Mouse (Mus musculus) adrenal gland, adult 8-10 months (tissue): ENCODE data around the gene Rab23. TPM values are rescaled to one million over a fixed set of nuclear protein-coding genes. Genes with fewer than 3 reads are reported as not detected.
"Not testable (repeated sequence)": the region's sequence is repeated elsewhere in the genome, so short reads cannot be mapped to it uniquely, and the experiment has no call there.

Source experiments
- DNase-seq: peaks from one replicate; pipeline ENCODE4 v3.0.0; 2022
- total RNA-seq, 4 experiments: library from RNA; stranded (reverse); gene quantifications; 2 replicates each; pipeline ENCODE4 v1.2.4; 2022

Rab23 gene
- total RNA-seq, 4 experiments from 2014 or later: 14.0 to 16.8 (median 15.0) TPM

- no peak for DNase-seq
Observed at GRCm38 (mm10) chr1:33734001-33734685, 14.5 kb downstream of the Rab23 start.

GRCm38 (mm10) chr1:33738281-33738680, 18.6 kb downstream of the Rab23 start:
- DNase-seq: no peak

GRCm38 (mm10) chr1:33738681-33739278, 19.1 kb downstream of the Rab23 start:
- DNase-seq: no peak

DNA sequence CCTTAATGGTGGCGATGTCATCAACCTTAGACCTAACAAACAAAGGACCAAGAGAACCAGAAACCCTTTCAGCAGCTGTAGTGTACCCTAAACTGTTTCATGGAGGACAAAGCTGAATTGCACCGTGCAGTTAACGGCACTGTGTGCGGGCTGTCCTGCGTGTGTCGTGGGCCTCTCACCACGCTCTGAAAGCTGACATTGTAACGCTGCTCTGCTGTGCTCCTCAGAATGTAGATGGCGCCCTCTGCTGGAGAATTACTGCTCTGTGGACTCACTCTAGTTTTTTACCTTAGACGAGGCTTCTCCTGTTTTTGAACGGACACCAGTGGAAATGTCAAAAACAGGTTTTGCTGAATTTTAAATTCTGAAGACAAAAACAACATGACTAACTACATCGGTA, 19.6 kb downstream of the Rab23 start:
- DNase-seq: peak; percentile 38

DNA sequence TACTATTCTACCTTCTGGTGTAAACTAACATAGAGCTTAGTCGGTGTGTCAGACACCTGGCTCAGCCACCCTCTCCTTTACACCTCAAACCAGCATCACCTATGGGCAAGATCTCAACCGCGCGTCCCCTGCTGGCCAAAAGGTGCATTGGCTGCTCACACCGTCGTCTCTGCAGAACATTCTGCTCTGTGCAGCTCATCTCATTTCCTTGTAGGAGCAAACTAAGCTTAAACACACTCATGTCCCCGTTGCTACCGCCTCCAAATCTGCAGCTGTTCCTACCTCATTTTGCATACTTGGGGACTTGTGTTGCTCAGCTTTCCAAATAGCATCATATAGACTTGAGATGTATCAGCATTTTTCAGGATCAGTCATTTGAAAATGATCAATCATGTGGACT, 23.2 kb downstream of the Rab23 start:
- no peak for DNase-seq

DNA sequence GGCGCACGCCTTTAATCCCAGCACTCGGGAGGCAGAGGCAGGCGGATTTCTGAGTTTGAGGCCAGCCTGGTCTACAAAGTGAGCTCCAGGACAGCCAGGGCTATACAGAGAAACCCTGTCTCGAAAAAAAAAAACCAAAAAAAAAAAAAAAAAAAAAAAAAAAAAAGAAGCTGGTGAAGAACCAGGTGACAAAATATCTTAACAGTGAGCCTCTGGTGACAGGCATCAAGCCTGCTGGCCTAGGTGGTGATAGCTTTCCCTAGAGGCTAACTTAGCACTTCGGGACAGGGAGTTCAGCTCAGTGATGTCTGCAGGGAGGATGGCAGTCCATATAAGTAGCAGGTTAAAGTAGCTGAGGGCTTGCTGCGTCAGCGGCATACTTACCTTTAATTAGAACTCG, 25.1 kb downstream of the Rab23 start:
- DNase-seq: not testable (repeated sequence)

DNA sequence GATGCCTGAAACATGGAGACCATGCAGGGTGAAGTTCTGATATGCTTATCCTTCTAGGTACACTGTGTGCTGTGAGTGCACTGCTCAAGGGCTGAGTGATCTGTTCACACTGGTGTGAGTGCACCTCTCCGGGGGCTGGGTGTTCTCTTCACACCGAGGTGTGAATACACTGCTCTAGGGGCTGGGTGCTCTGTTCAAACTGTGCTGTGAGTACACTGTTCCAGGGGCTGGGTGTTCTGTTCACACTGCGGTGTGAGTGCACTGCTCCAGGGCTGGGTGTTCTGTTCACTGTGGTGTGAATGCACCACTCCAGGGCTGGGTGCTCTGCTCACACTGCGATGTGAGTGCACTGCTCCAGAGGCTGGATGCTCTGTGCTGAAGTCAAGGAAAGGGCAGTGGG, 26.2 kb downstream of the Rab23 start:
- no peak for DNase-seq

GRCm38 (mm10) chr1:33749109-33749508, 29.4 kb downstream of the Rab23 start:
- no peak for DNase-seq

GRCm38 (mm10) chr1:33749709-33750108, 30.0 kb downstream of the Rab23 start:
- not testable (repeated sequence) for DNase-seq

DNA sequence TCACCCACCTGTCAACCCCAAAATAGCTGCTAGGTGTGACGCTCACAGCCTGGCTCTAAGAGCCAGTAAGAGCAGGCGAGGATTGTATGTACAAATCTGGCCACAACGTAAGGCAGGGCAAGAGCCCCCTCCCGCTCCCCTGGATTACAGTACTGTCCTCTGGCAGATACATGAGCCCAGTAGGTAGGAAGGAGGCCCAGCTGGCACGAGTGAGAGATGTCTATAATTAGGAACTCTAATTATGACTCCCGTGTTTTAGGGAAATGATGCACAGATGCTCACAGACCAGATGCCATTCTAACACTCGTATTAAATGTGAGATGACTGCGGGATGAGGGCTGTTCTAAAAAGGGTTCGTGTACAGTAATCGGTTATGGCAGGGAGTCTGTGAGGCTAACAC, 31.6 kb downstream of the Rab23 start:
- DNase-seq: no peak

DNA sequence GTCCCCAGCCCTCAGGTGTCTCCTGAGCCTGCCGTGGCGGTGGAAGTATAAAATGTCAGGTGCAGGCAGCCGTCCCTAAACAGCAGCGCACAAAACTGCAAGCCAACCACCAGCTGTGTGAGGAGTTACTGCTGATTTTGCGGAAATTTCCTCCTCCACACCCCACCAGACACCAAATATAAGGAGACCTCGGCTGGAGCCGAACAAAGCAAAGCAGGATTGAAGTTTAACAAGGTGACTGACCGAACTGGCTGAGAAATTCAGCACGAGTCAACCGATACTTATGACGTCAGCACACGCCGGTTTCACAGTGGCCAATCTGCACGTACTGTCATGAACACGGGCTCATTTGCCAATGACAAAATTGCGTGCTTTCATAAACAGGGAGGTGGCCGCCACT, 34.4 kb downstream of the Rab23 start:
- no peak for DNase-seq

DNA sequence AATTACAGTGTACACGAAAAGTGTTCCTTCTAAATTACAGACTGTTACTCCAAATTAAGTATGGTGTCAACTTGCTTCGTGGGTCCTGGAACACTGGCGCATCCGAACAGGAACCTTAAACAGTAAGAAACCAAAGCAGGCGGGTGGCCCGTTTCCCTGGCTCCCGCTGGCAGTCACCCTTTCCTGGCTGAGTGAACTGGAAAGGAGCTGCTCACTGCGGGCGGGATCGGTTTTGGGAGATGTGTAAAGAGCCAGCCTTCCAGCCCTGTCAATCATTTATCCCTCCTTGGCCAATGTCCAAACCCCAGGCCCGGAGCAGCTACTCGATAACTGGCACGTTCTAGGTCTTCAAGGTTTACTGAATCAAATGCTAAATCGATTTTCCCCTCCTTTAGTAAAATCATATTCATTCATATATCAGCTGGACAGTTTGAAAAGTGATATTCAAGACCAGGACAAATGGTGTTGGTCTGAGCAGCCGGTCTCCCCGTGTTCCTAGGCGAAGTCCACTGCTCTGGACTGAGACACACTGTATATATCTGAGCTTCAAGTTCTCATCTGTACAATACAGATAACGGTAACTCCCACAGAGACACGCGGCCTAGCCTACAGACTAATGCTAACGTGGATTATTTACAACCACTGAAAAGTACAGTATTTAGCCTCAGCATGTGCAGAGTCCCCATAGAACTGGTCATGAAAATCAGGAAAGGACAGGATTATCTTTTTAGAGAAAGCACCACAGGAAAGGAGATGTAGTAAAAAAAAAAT, 35.5 kb downstream of the Rab23 start:
- DNase-seq: no peak

GRCm38 (mm10) chr1:33755799-33756198, 36.1 kb downstream of the Rab23 start:
- no peak for DNase-seq

GRCm38 (mm10) chr1:33756258-33757032, 36.8 kb downstream of the Rab23 start:
- no peak for DNase-seq

- DNase-seq: no peak
Observed at GRCm38 (mm10) chr1:33757033-33757413, 37.3 kb downstream of the Rab23 start.

DNA sequence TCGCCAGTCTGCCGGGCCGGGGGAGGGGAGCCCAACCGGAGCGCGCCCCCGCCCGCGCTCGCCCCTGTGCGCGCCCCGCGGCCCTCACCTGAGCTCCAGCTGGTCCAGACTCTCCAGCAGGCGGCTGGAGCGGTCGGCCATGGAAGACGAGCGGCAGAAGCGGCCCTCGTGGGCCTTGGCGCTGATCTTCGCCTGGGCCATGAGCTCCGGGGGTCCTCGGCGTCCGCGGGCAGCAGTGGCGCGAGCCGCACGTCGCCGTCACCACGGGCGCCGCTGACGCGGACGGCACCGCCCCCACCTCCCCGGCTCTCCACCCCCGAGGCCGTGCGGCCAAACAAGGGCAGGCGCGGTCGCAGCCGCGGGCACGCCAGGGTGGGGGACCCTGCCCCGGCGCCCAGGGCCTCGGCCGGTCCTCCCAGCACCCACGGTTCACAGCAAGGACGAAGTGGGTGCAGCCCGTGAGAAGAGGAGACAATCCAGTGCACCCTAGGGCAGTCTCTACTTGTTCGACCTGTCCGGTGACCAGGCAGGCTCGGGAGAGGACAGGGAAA, 37.9 kb downstream of the Rab23 start, which contains the start of gene Bag2:
TSS of gene Bag2 (minus strand) at position 305 of the 551 bp plus-strand sequence.
- DNase-seq: peak; percentile 38

GRCm38 (mm10) chr1:33758488-33758887, 38.8 kb downstream of the Rab23 start:
- no peak for DNase-seq

GRCm38 (mm10) chr1:33763826-33764225, 44.1 kb downstream of the Rab23 start:
- DNase-seq: no peak

DNA sequence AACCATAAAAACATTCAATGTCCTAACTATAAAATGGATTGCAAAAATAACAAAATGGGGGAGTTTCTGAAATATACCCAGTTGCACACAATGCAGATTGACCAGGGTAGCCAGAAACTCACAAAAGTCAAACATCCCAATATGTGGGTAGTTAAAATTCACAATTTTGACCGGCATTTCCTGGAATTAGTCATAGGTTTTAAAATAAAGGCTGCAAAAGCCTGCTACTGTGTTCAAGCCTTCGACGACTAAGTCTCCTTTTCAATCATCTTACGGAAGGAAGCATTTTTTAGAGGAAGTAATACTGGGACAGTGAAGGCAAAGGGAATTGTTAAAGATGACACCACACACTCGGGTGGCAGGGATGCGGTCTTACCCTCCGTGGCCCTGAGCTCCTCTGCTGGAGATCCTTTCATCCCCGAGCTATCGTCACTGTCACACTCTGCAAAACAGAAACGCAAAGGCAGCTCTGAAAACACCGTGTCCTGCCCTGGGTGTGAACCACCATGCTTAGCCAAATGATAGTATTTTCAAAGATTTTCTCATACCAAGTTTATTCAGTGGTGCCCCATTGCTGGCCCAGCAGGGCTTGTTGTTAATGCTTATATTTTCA, 45.9 kb downstream of the Rab23 start:
- DNase-seq: no peak

- DNase-seq: no peak
Observed at GRCm38 (mm10) chr1:33766520-33767508, 47.1 kb downstream of the Rab23 start.
